Mouse (Mus musculus): ENCODE results near the gene Nup107.

Gene Nup107

GRCm38 (mm10) chr10:117778951-117779350 is 13.6 kb downstream of the Nup107 start:
- no peak for DNase-seq (ENCODE audit: low read depth, low spot score)

GRCm38 (mm10) chr10:117778328-117778910 is 14.1 kb downstream of the Nup107 start:
- DNase-seq (ENCODE audit: low read depth, low spot score): no peak

- no peak for DNase-seq (ENCODE audit: low read depth, low spot score)
These were observed 14.8 kb downstream of the Nup107 start for GRCm38 (mm10) chr10:117777501-117778327.

DNA sequence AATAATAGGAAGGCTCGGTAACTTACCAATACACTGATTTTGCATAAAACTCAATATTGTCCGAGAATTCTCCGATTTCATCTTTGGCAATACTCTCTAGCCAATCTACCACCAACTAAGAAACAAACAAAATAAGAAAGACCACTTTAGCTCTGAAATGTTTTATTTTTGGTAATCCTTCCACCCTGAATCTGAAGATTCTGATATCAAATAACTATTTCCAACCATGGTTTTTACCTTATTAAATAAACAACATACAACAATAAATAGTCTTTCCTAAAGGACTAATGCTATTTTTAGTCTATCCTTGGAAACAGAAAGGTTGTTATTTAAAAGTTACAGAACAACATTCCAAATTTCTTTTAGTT is 15.4 kb downstream of the Nup107 start:
- DNase-seq (ENCODE audit: low read depth, low spot score): no peak

GRCm38 (mm10) chr10:117776281-117777102 is 16.0 kb downstream of the Nup107 start:
- no peak for DNase-seq (ENCODE audit: low read depth, low spot score)

- no peak for DNase-seq (ENCODE audit: low read depth, low spot score)
These were observed 16.9 kb downstream of the Nup107 start for GRCm38 (mm10) chr10:117775401-117776144.

- no peak for DNase-seq (ENCODE audit: low read depth, low spot score)
These were observed 17.7 kb downstream of the Nup107 start for GRCm38 (mm10) chr10:117774817-117775120.

GRCm38 (mm10) chr10:117774011-117774816 is 18.3 kb downstream of the Nup107 start:
- DNase-seq (ENCODE audit: low read depth, low spot score): no peak

DNA sequence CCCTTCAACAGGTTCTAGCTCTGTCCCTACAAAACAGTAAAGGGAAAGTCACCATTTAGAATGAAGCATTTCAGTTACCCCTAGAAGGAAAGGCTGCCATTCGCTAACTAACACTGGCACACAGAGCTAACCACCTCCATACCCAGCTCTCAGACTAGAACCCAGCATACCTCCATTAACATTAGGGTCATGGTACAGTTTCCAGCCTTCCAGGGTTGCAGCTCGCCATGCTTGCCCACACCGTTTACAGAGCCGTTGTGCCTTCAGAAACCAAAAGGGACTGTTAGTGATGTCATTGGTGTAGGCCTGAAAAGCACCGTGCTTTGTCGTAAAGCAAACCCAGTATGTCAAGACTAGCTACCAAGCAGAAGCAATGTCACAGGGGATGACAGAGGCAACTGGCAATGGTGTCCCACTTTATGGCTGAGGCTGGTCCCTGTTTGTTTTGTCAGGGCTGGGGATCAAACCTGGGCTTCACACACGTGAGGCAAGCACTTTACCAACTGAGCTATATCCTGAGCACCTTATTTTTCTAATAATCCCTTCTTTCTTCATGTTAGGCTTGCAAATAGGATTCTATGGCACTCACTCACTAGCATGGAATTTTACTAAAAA is 19.3 kb downstream of the Nup107 start:
- DNase-seq (ENCODE audit: low read depth, low spot score): no peak

DNA sequence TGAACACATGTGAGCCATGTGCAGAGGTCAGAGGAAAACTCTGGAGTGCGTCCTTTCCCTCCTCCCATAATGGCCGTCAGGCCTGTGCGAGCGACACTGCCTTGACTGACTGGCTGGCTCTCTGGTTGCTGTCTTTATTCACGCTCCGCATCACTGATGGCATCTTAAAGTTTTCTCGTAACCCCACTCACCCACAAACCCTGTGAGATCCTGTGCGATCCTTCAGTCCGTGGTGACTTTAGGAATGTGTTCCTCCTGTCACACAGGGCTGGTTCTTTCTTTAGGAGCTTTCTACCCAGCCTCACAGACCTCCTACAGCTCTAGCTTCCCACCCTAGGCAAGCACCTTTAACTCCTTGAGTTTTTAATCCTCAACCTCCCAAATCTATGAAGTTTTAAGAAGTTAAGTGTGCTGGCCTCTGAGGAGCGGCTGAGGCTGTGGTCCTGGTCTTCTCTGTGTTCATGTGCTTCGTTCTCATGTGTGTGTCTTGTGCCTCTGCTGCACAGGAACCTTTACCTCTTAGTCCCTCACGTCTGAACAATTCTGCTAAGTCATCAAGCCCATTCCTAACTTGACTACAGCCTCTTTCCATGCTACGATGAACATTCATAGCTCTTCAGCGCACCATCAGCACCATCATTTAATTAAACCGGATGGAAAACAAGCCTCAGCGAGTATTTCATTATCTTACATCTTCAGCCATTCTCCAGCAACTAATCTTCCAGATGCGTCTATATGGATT is 20.0 kb downstream of the Nup107 start:
- DNase-seq (ENCODE audit: low read depth, low spot score): no peak

DNA sequence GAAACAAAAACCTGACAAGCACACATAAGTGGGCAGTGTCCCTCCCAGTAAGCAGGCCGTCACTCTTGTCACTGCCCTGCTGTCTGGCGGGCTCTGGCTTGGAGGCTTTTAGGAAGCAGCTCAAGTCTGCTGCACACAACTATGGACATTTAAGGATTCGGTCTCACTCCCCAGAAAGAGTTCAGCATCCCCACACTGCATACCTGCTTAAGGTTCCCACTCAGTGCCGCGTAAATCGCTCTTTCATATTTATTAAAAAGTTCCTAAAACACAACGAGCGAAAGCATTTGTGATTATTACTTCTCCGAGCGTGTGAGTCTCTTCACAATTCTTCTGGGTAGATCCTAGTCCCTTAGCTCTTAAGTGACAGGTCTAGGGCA is 21.4 kb downstream of the Nup107 start:
- no peak for DNase-seq (ENCODE audit: low read depth, low spot score)

DNA sequence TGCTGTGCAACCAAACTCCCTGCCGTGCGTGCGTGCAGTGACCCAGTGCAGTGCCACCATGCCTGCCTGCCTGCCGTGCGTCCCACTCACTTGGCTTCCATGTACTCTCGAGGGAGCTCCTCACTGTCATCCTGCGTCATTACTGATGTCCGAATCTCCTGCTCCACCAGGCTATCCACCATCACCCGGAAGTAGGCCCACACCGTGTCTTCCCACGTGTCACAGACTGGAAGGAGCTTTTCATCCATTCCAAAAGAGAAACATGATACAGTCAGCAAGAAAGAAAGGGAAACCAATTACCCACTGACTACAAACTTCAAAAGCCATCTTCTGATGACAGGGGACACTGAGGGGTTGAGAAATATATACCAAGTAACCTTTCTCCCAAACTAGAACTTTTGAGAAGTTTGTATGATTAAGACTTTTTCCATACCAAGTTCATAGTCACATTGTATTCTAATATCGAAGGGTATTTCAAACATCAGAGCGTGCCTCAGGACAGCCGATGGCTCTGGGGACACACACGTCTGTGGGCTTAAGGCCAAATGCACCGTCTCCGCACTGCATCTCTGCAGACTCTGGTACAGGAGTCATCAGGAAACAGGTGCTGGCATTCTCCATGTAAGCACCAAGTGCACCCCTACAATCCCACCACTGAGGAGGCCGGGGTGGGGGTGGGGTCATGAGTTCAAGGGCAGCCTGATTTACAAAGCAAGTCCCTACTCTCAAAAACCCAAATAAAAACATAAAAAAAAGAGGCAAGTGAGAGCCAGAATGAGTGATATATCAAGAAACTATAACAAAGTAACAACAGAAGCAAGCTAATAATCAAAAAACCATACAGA is 22.0 kb downstream of the Nup107 start:
- DNase-seq (ENCODE audit: low read depth, low spot score): no peak

- DNase-seq (ENCODE audit: low read depth, low spot score): no peak
These were observed 22.8 kb downstream of the Nup107 start for GRCm38 (mm10) chr10:117769541-117770285.

DNA sequence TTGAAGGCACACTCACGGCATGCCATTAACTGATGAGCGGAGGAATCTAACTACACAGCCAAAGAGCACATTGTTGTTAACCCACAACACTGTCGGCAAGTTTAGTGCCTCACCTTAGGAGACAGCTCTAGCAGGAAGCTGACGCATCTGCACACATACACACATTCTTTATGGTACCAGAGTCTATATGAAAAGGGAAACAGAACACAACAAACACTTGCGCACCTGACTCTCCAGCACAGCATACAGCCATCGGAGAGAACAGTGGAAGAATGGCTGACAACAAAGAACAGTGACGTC is 24.4 kb downstream of the Nup107 start:
- no peak for DNase-seq (ENCODE audit: low read depth, low spot score)

- no peak for DNase-seq (ENCODE audit: low read depth, low spot score)
These were observed 25.0 kb downstream of the Nup107 start for GRCm38 (mm10) chr10:117767286-117768140.

DNA sequence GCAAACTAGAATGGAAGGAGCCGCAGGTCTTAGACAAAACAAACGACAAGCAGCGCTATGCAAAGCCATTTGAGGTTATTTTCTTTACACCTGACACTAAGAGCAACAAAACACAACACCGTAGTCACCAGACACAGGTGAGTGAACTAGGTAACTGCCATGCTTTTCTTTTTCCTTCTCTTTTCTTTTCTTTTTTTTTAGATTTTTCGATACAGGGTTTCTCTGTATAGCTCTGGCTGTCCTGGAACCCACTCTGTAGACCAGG is 25.7 kb downstream of the Nup107 start:
- no peak for DNase-seq (ENCODE audit: low read depth, low spot score)

DNA sequence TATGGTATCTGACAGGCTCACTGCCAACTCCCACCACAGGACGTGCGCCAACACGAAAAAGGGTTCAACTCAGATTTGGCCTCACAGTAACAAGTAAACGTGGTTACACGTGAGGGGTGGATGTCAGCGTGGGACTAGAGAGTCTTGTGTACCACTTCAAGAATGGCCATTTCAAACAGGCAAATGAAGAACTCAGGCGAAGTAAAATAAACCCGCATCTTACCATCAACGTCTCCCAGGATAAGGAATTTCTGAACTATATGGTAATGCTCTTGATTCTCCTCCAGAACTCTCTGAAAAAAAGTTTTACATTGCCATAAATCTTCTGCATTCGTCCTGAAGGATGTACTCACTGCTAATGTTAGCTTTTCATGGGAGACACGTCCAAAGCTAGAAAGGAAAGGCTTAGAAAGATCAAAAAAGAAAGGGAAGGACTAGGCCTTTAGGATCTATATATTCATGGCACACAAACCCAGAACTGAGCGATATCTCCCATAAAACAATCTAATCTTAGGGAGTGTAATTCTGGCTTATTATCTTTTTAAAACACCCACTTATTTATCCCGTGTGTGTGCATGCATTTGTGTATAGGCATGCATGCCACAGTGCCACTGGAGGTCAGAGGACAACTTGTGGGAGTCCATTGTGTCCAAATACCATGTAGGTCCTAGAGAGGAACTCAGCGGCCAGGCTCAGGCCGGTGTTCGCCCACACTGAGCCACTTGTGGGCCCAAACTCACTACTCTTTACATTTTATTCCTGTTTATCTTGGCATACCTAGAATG is 26.2 kb downstream of the Nup107 start:
- no peak for DNase-seq (ENCODE audit: low read depth, low spot score)
